Mouse (Mus musculus) MEL (cell line): ENCODE results near the gene Anapc5. TPM values are rescaled to one million over a fixed set of nuclear protein-coding genes. Genes with fewer than 3 reads are reported as not detected.

Experiments used
- DNase-seq: peaks from one replicate; pipeline ENCODE4 v3.0.0; 2011; ENCODE audit warnings: low read depth, low spot score
- H3K27ac ChIP-seq: 2 replicates; pipeline ENCODE4 v1.5.1; 2012; ENCODE audit warnings: low read depth, mild to moderate bottlenecking, control low read depth, low read length, moderate library complexity; ENCODE audit not compliant: control insufficient read depth
- H3K27me3 ChIP-seq, 2 experiments: fragments of 150-350 bp in 1 of 2; sonication (generic) in 1 of 2; 2 replicates each; pipeline ENCODE4 v1.6.1; 2012; ENCODE audit warnings: low read length in 2 of 2, mild to moderate bottlenecking in 2 of 2, improper control_type of control experiment in 1 of 2, moderate library complexity in 1 of 2; ENCODE audit not compliant: insufficient read depth in 2 of 2, control insufficient read depth in 1 of 2
- H3K36me3 ChIP-seq, 2 experiments: 2 replicates each; pipeline ENCODE4 v1.6.1; 2012 to 2014; ENCODE audit warnings: low read length in 2 of 2, improper control_type of control experiment in 1 of 2, inconsistent platforms in 1 of 2, mild to moderate bottlenecking in 1 of 2; ENCODE audit not compliant: insufficient read depth in 2 of 2, control insufficient read depth in 1 of 2
- H3K4me1 ChIP-seq, 2 experiments: fragments of 150-350 bp in 1 of 2; sonication (generic) in 1 of 2; 2 replicates each; pipeline ENCODE4 v1.6.1; 2012; ENCODE audit warnings: low read length in 2 of 2, improper control_type of control experiment in 1 of 2, mild to moderate bottlenecking in 1 of 2; ENCODE audit not compliant: insufficient read depth in 2 of 2, control insufficient read depth in 1 of 2
- H3K4me3 ChIP-seq, 2 experiments: fragments of 150-350 bp in 1 of 2; sonication (generic) in 1 of 2; 2 replicates each; pipeline ENCODE4 v1.5.1; 2012; ENCODE audit warnings: low read depth in 2 of 2, low read length in 2 of 2, mild to moderate bottlenecking in 2 of 2, moderate library complexity in 2 of 2, control low read depth in 1 of 2, improper control_type of control experiment in 1 of 2; ENCODE audit not compliant: control insufficient read depth in 1 of 2, insufficient read depth in 1 of 2
- H3K79me2 ChIP-seq: 2 replicates; pipeline ENCODE4 v1.6.1; 2012; ENCODE audit warnings: mild to moderate bottlenecking, low read length, moderate library complexity; ENCODE audit not compliant: control insufficient read depth, poor library complexity, insufficient read depth
- H3K9ac ChIP-seq: 2 replicates; pipeline ENCODE4 v1.6.1; 2012; ENCODE audit warnings: low read depth, mild to moderate bottlenecking, control low read depth, low read length, moderate library complexity; ENCODE audit not compliant: control insufficient read depth, poor library complexity, severe bottlenecking
- H3K9me3 ChIP-seq: fragments of 150-350 bp; sonication (generic); replicated peaks from 2 replicates; pipeline ENCODE4 v1.6.1; 2012; ENCODE audit warnings: mild to moderate bottlenecking, low read length, improper control_type of control experiment, moderate library complexity; ENCODE audit not compliant: insufficient read depth
- BHLHE40 ChIP-seq: IDR thresholded peaks from 2 replicates; pipeline ENCODE4 v1.6.1; 2012; ENCODE audit warnings: low read depth, mild to moderate bottlenecking, inconsistent platforms, low read length, improper control_type of control experiment, borderline replicate concordance
- CHD1 ChIP-seq: IDR thresholded peaks from 2 replicates; pipeline ENCODE4 v1.6.1; 2012; ENCODE audit warnings: low read depth, mild to moderate bottlenecking, inconsistent platforms, low read length, improper control_type of control experiment
- ELF1 ChIP-seq: IDR thresholded peaks from 2 replicates; pipeline ENCODE4 v1.6.1; 2014; ENCODE audit warnings: low read depth, mild to moderate bottlenecking, inconsistent platforms, low read length, improper control_type of control experiment, moderate library complexity
- GATA1 ChIP-seq: IDR thresholded peaks from 2 replicates; pipeline ENCODE4 v1.6.1; 2011; ENCODE audit warnings: low read depth, low read length, improper control_type of control experiment
- KAT2A ChIP-seq: conservative IDR thresholded peaks from 2 replicates; pipeline ENCODE4 v1.6.1; 2012; ENCODE audit warnings: low read depth, low read length, improper control_type of control experiment, inconsistent platforms
- MAX ChIP-seq: IDR thresholded peaks from 2 replicates; pipeline ENCODE4 v1.6.1; 2011; ENCODE audit warnings: low read length, improper control_type of control experiment
- MAZ ChIP-seq: IDR thresholded peaks from 2 replicates; pipeline ENCODE4 v1.6.1; 2012; ENCODE audit warnings: low read depth, mild to moderate bottlenecking, inconsistent platforms, low read length, improper control_type of control experiment
- MXI1 ChIP-seq: IDR thresholded peaks from 2 replicates; pipeline ENCODE4 v1.6.1; 2011; ENCODE audit warnings: mild to moderate bottlenecking, low read depth, low read length, improper control_type of control experiment
- MYB ChIP-seq: IDR thresholded peaks from 2 replicates; pipeline ENCODE4 v1.6.1; 2011; ENCODE audit warnings: mild to moderate bottlenecking, low read depth, low read length, improper control_type of control experiment
- MYC ChIP-seq: IDR thresholded peaks from 2 replicates; pipeline ENCODE4 v1.6.1; 2011; ENCODE audit warnings: low read depth, mild to moderate bottlenecking, low read length, improper control_type of control experiment, moderate library complexity
- NELFE ChIP-seq: IDR thresholded peaks from 2 replicates; pipeline ENCODE4 v1.6.1; 2011; ENCODE audit warnings: low read depth, low read length, improper control_type of control experiment
- RCOR1 ChIP-seq: IDR thresholded peaks from 2 replicates; pipeline ENCODE4 v1.6.1; 2012; ENCODE audit warnings: low read depth, mild to moderate bottlenecking, inconsistent platforms, low read length, improper control_type of control experiment
- SIN3A ChIP-seq: IDR thresholded peaks from 2 replicates; pipeline ENCODE4 v1.6.1; 2012; ENCODE audit warnings: low read length, improper control_type of control experiment, inconsistent platforms
- SMC3 ChIP-seq: IDR thresholded peaks from 2 replicates; pipeline ENCODE4 v1.6.1; 2011; ENCODE audit warnings: low read depth, low read length, improper control_type of control experiment
- USF1 ChIP-seq: IDR thresholded peaks from 2 replicates; pipeline ENCODE4 v1.6.1; 2014; ENCODE audit warnings: low read depth, mild to moderate bottlenecking, inconsistent platforms, low read length, improper control_type of control experiment, moderate library complexity
- USF2 ChIP-seq, 2 experiments: IDR thresholded peaks; 2 replicates each; pipeline ENCODE4 v1.6.1; 2011 to 2012; ENCODE audit warnings: improper control_type of control experiment in 2 of 2, low read length in 2 of 2, borderline replicate concordance in 1 of 2, inconsistent platforms in 1 of 2, low read depth in 1 of 2, mild to moderate bottlenecking in 1 of 2; ENCODE audit not compliant: insufficient read depth in 1 of 2
- ZC3H11A ChIP-seq: IDR thresholded peaks from 2 replicates; pipeline ENCODE4 v1.6.1; 2012; ENCODE audit warnings: low read depth, mild to moderate bottlenecking, inconsistent platforms, low read length, improper control_type of control experiment
- ZKSCAN1 ChIP-seq: IDR thresholded peaks from 2 replicates; pipeline ENCODE4 v1.6.1; 2012; ENCODE audit warnings: low read depth, mild to moderate bottlenecking, inconsistent platforms, low read length, improper control_type of control experiment, moderate library complexity
- ZMIZ1 ChIP-seq: IDR thresholded peaks from 2 replicates; pipeline ENCODE4 v1.6.1; 2012; ENCODE audit warnings: low read depth, mild to moderate bottlenecking, inconsistent platforms, low read length, improper control_type of control experiment, moderate library complexity
- ZNF384 ChIP-seq: IDR thresholded peaks from 2 replicates; pipeline ENCODE4 v1.6.1; 2012; ENCODE audit warnings: low read depth, mild to moderate bottlenecking, inconsistent platforms, low read length, improper control_type of control experiment
- polyA plus RNA-seq, 2 experiments: library from polyadenylated mRNA; stranded (reverse) in 1 of 2; unstranded in 1 of 2; fragments of >175 nt in 1 of 2; fragments of >200 nt in 1 of 2; gene quantifications; 2 replicates each; pipeline versions ENCODE4 v1.2.1 to v1.2.4; 2012; ENCODE audit warnings: low replicate concordance in 2 of 2, low read depth in 1 of 2; ENCODE audit not compliant: insufficient read length in 2 of 2, insufficient read depth in 1 of 2, missing spikeins in 1 of 2
- total RNA-seq: library from RNA; depleted of rRNA; stranded (reverse); fragments of 300-350 nt; gene quantifications from 2 replicates; pipeline ENCODE4 v1.2.3, GENCODE M21; 2012

Anapc5 gene
- total and polyA plus RNA-seq, 3 experiments, result 244 to 390 TPM; not detected in 1

DNA sequence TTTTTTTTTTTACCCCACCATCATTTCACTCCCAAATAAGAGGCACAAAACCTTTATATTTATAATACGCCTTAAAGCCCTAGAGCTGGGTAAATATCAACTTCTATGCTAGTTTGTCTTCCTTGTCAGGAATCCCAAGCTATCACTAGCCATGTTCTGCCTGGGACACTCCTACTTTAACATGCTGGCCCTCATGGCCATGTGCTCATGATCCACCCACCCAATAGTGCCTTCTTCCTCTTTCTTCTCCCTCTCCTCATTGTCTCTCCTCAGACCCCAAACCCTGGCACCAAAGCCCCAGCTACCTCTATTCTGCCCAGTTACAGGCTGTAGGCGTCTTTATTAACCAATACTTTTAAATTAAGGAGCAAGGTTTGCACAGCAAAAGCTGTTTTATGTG, 20.0 kb upstream of the Anapc5 start:
- Histone ChIP-seq H3K4me3 (no peak overlapping the region), H3K4me1 (peaks cover 0 to 6% of the 10 kb centered on the region in 2 experiments; a peak in 2 of 4 replicates), H3K9ac (no peak overlapping the region), H3K79me2 (no peaks in the 10 kb centered on the region), H3K27ac (no peak overlapping the region), H3K27me3 (no peaks in the 10 kb centered on the region), H3K9me3 (no peaks in the 10 kb centered on the region), H3K36me3 (peaks cover 0 to 3% of the 10 kb centered on the region in 2 experiments; a peak in 2 of 4 replicates)
- TF ChIP-seq SIN3A, result no peak; the same call in 1 of the 2 replicates
- no peak for TF ChIP-seq NELFE
- no peak for TF ChIP-seq ELF1
- peak; percentile 73; the same call in 1 of the 2 replicates for TF ChIP-seq MYC
- no peak for TF ChIP-seq MXI1
- TF ChIP-seq BHLHE40, result no peak
- TF ChIP-seq RCOR1, result no peak
- no peak for TF ChIP-seq ZNF384
- no peak for TF ChIP-seq USF1
- peak; percentile 77 for TF ChIP-seq MAX
- no peak for TF ChIP-seq MYB
- TF ChIP-seq ZMIZ1, result no peak
- no peak for TF ChIP-seq GATA1
- no peak for TF ChIP-seq SMC3
- DNase-seq, result peak; percentile 34

- no peak for DNase-seq
- no peak overlapping the region for H3K27ac ChIP-seq
- H3K4me1 ChIP-seq, result no peaks in the 10 kb centered on the region
- H3K27me3 ChIP-seq, result no peaks in the 10 kb centered on the region
- TF ChIP-seq ZNF384, result no peak
- no peak for TF ChIP-seq CHD1
- no peak for TF ChIP-seq ZC3H11A
- TF ChIP-seq MAZ, result no peak
- TF ChIP-seq ZKSCAN1, result no peak
- no peak for TF ChIP-seq GATA1
- TF ChIP-seq KAT2A, result no peak
- no peak for TF ChIP-seq USF2 (IDR thresholded peaks at IDR 0.05; ENCODE audit: borderline replicate concordance in 1 of 2, insufficient read depth in 1 of 2, low read depth in 1 of 2, low read length in 2 of 2)
- no peaks in the 10 kb centered on the region for H3K79me2 ChIP-seq
- no peaks in the 10 kb centered on the region for H3K36me3 ChIP-seq
- no peak overlapping the region for H3K4me3 ChIP-seq
- no peak overlapping the region for H3K9ac ChIP-seq
- H3K9me3 ChIP-seq, result no peaks in the 10 kb centered on the region
Measured at GRCm38 (mm10) chr5:122832996-122833395, 11.9 kb upstream of the Anapc5 start.
